Mouse (Mus musculus) testis, adult 2 months (tissue): ENCODE results near the gene Ttc1.

Experiments used
- CTCF ChIP-seq: fragments of 200-500 bp; IDR thresholded peaks from 2 replicates; pipeline ENCODE4 v1.5.1; 2012; ENCODE audit warnings: low read depth, mild to moderate bottlenecking, inconsistent platforms, low read length, moderate library complexity; ENCODE audit not compliant: control insufficient read depth, insufficient read depth, insufficient replicate concordance
- POLR2A ChIP-seq: fragments of 200-500 bp; IDR thresholded peaks from 2 replicates; pipeline ENCODE4 v1.6.1; 2012; ENCODE audit warnings: low read depth, mild to moderate bottlenecking, inconsistent platforms, low read length, moderate library complexity; ENCODE audit not compliant: control insufficient read depth

DNA sequence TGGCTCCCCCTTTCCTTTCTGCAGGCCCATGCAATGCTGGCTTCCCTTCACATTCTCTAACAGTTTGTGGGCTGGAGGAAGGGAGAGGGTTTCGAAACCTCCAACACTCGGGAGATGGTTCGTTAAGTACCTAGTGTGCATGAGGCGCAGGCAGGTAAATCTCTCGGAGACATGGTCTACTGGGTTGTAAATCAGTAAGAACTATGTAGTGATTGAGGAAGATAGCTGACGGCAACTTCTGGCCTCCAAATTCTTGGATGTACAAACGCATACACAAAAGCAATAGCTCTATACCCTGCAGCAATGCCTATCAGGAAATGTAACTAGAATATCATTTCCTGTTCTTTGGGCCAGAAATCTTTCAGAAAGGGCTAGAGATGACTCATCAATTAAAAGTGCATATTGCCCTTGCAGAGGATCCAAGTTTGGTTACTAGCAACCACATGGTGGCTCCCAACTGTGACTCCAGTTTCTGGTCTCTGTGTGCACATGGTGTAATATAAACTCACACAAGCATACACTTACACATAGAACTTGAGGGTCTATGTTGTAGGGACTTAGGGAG, 19.0 kb downstream of the Ttc1 start:
- TF ChIP-seq CTCF (no peak), POLR2A (no peak)
